In genomic region chr11:115098203-115098932, GRCm38 (mm10) we compare ENCODE assay signal across 15 mouse cellular contexts. TPM values are rescaled to one million over a fixed set of nuclear protein-coding genes. Genes with fewer than 3 reads are reported as not detected.
DNase-seq lines count a peak whose midpoint lies in the region; ATAC-seq and TF ChIP-seq lines count a peak whose summit lies in the region.
"Had no signal": no experiment of that assay in that cellular context is flagged by ENCODE, and none has a peak within 500 bp of the region (broad histone marks: within the 10 kb centered on the region; RNA-seq: fewer than 3 reads in every experiment).

No protein-coding gene starts in this region.

- no peak overlapping the region for H3K27ac ChIP-seq in heart, embryonic 12.5 days (ENCODE audit: poor library complexity, severe bottlenecking)
- no peak overlapping the region; the same call in 1 of the 2 replicates for H3K27ac ChIP-seq in intestine, postnatal 0 days (ENCODE audit: low read depth, low read length)
- H3K27ac ChIP-seq in midbrain, embryonic 16.5 days (ENCODE audit: low read length), result no peak overlapping the region
- H3K27ac ChIP-seq: heart, embryonic 15.5 days had no signal

- no peak overlapping the region for H3K4me3 ChIP-seq in heart, embryonic 12.5 days
- H3K4me3 ChIP-seq in intestine, postnatal 0 days (ENCODE audit: low read depth, low read length), result no peak overlapping the region
- H3K4me3 ChIP-seq in midbrain, embryonic 16.5 days (ENCODE audit: low read depth, low read length), result no peak overlapping the region
- H3K4me3 ChIP-seq: heart, embryonic 15.5 days had no signal

- 40% methylated on average over 10 of the region's 10 CpGs for WGBS in heart, embryonic 12.5 days
- WGBS in intestine, postnatal 0 days, result 37% methylated on average over 10 of the region's 10 CpGs
- WGBS in midbrain, embryonic 16.5 days, result 64% methylated on average over 10 of the region's 10 CpGs

- TF ChIP-seq CTCF in intestine, postnatal 0 days (IDR thresholded peaks at IDR 0.05; ENCODE audit: low read depth), result 0 out of 2 replicates have a peak, but pooled peaks have one; percentile 6

- H3K4me1 ChIP-seq in heart, embryonic 12.5 days (replicated peaks), result peaks cover 6% of the 10 kb centered on the region
- no peaks in the 10 kb centered on the region for H3K4me1 ChIP-seq in intestine, postnatal 0 days (replicated peaks; ENCODE audit: control insufficient read depth, insufficient read depth, low read length)
- no peaks in the 10 kb centered on the region for H3K4me1 ChIP-seq in midbrain, embryonic 16.5 days (ENCODE audit: control insufficient read depth, insufficient read depth, low read length)
- H3K4me1 ChIP-seq: heart, embryonic 15.5 days had no signal

- H3K4me2 ChIP-seq in heart, embryonic 12.5 days, result no peak overlapping the region
- no peak overlapping the region for H3K4me2 ChIP-seq in intestine, postnatal 0 days (replicated peaks; ENCODE audit: low read depth)
- H3K4me2 ChIP-seq in midbrain, embryonic 16.5 days (ENCODE audit: low read length), result no peak overlapping the region
- H3K4me2 ChIP-seq: heart, embryonic 15.5 days had no signal

- no peaks in the 10 kb centered on the region for H3K27me3 ChIP-seq in heart, embryonic 12.5 days (replicated peaks)
- H3K27me3 ChIP-seq in intestine, postnatal 0 days (replicated peaks; ENCODE audit: control insufficient read depth, insufficient read depth, low read length), result no peaks in the 10 kb centered on the region; the same call in 1 of the 2 replicates
- no peaks in the 10 kb centered on the region for H3K27me3 ChIP-seq in midbrain, embryonic 16.5 days (ENCODE audit: control insufficient read depth, insufficient read depth, low read depth, low read length)
- H3K27me3 ChIP-seq: CH12.LX; heart, embryonic 15.5 days had no signal

- no peaks in the 10 kb centered on the region for H3K9me3 ChIP-seq in heart, embryonic 12.5 days (replicated peaks)
- no peaks in the 10 kb centered on the region for H3K9me3 ChIP-seq in intestine, postnatal 0 days (ENCODE audit: control insufficient read depth)
- no peaks in the 10 kb centered on the region for H3K9me3 ChIP-seq in midbrain, embryonic 16.5 days (replicated peaks; ENCODE audit: control insufficient read depth, low read length, poor library complexity, severe bottlenecking)
- H3K9me3 ChIP-seq: heart, embryonic 15.5 days had no signal

- peak; percentile 26 to 38 for DNase-seq in heart, adult 9 months (ENCODE audit: low spot score in 2 of 2)
- DNase-seq in MN1 (ENCODE audit: low spot score), result peak; percentile 47
- DNase-seq in cerebellum, adult 11-12 months, result peak; percentile 73
- DNase-seq in ovary, postnatal 36 days (ENCODE audit: low spot score), result no peak
- no peak for DNase-seq in gastrocnemius, postnatal 25 days
- DNase-seq: kidney, adult 8-10 months; right cerebral cortex, postnatal 25 days; thymus, postnatal 4 days had no signal

- ATAC-seq in heart, embryonic 12.5 days (ENCODE audit: insufficient number of reproducible peaks, low FRiP score), result no peak
- peak; percentile 25; the same call in 1 of the 2 replicates for ATAC-seq in intestine, postnatal 0 days
- no peak for ATAC-seq in midbrain, embryonic 16.5 days

- H3K36me3 ChIP-seq in heart, embryonic 12.5 days, result no peaks in the 10 kb centered on the region
- no peaks in the 10 kb centered on the region for H3K36me3 ChIP-seq in intestine, postnatal 0 days (ENCODE audit: control insufficient read depth, insufficient read depth)
- no peaks in the 10 kb centered on the region for H3K36me3 ChIP-seq in midbrain, embryonic 16.5 days (ENCODE audit: control insufficient read depth, insufficient read depth, low read length)
- H3K36me3 ChIP-seq: heart, embryonic 15.5 days had no signal

- H3K9ac ChIP-seq in heart, embryonic 12.5 days, result no peak overlapping the region
- no peak overlapping the region for H3K9ac ChIP-seq in intestine, postnatal 0 days (ENCODE audit: low read depth, low read length)
- no peak overlapping the region for H3K9ac ChIP-seq in midbrain, embryonic 16.5 days (ENCODE audit: low read depth, low read length)
- H3K9ac ChIP-seq: heart, embryonic 15.5 days had no signal

RNA-seq across cellular contexts. Expression of gene Rab37, which starts 7.1 kb away (rescaled TPM):
- 1.8 TPM in 2 replicates for polyA plus RNA-seq in heart, embryonic 12.5 days (2016; fragmentation: Nextera tagmentation; extraction: Ambion mirVana)
- polyA plus RNA-seq in intestine, postnatal 0 days (2015; fragmentation: Nextera tagmentation; extraction: Ambion mirVana), result 3.7 and 3.9 TPM in 2 replicates
- total RNA-seq in gastrocnemius, postnatal 25 days (2021), result under 1 TPM in 1 of 2 experiments, not detected in 1; 0.19 TPM
- 1.0 TPM in 2 replicates for polyA plus RNA-seq in midbrain, embryonic 16.5 days (2015; fragmentation: Nextera tagmentation; extraction: Ambion mirVana)

RNA-seq across cellular contexts. Expression of gene Cd300lf, which starts 35.4 kb away (rescaled TPM):
- 0.09 and 0.10 TPM in 2 replicates for polyA plus RNA-seq in heart, embryonic 12.5 days (2016; fragmentation: Nextera tagmentation; extraction: Ambion mirVana)
- polyA plus RNA-seq in intestine, postnatal 0 days (2015; fragmentation: Nextera tagmentation; extraction: Ambion mirVana), result 1.1 and 1.3 TPM in 2 replicates
- not detected for total RNA-seq in gastrocnemius, postnatal 25 days (2021)
- 0.34 TPM in 1 of 2 replicates, not detected in the other for polyA plus RNA-seq in midbrain, embryonic 16.5 days (2015; fragmentation: Nextera tagmentation; extraction: Ambion mirVana)

RNA-seq across cellular contexts. Expression of gene Cd300e, which starts 36.4 kb away (rescaled TPM):
- polyA plus RNA-seq in heart, embryonic 12.5 days (2016; fragmentation: Nextera tagmentation; extraction: Ambion mirVana), result not detected in 2 replicates
- 0.09 and 0.13 TPM in 2 replicates for polyA plus RNA-seq in intestine, postnatal 0 days (2015; fragmentation: Nextera tagmentation; extraction: Ambion mirVana)
- not detected for total RNA-seq in gastrocnemius, postnatal 25 days (2021)
- 0.11 TPM in 1 of 2 replicates, not detected in the other for polyA plus RNA-seq in midbrain, embryonic 16.5 days (2015; fragmentation: Nextera tagmentation; extraction: Ambion mirVana)
- total RNA-seq: CH12.LX had no signal
- polyA plus RNA-seq: heart, embryonic 15.5 days; limb, embryonic 11.5 days had no signal

RNA-seq across cellular contexts. Expression of gene Cd300ld3, which starts 50.2 kb away (rescaled TPM):
- polyA plus RNA-seq in heart, embryonic 12.5 days (2016; fragmentation: Nextera tagmentation; extraction: Ambion mirVana), result not detected in 2 replicates
- not detected in 2 replicates for polyA plus RNA-seq in intestine, postnatal 0 days (2015; fragmentation: Nextera tagmentation; extraction: Ambion mirVana)
- 1 to 10 TPM; 1.2 to 3.7 TPM for total RNA-seq in gastrocnemius, postnatal 25 days (2021)
- polyA plus RNA-seq in midbrain, embryonic 16.5 days (2015; fragmentation: Nextera tagmentation; extraction: Ambion mirVana), result not detected in 2 replicates
- polyA plus RNA-seq: heart, embryonic 15.5 days; limb, embryonic 11.5 days; lung, embryonic 16.5 days had no signal

Comparison
In these comparisons a context has a peak if more than half of its experiments do, and no peak if none do; other contexts are left out.
1. DNase-seq: peak in heart, adult 9 months (2 of 2), MN1 (single experiment) and cerebellum, adult 11-12 months (single experiment); none in ovary, postnatal 36 days (single experiment) and gastrocnemius, postnatal 25 days (single experiment).